Mouse (Mus musculus): Measurements from ENCODE around the gene Zfp398.

- TF ChIP-seq CTCF (IDR thresholded peaks at IDR 0.05; ENCODE audit: borderline replicate concordance, control insufficient read depth, extremely low read depth, insufficient read depth, low read length, poor library complexity) (no peak), POLR2A (IDR thresholded peaks at IDR 0.05; ENCODE audit: control insufficient read depth, extremely low read depth, insufficient read depth, low read length, poor library complexity) (no peak)
These were observed 6.5 kb upstream of the Zfp398 start for GRCm38 (mm10) chr6:47828950-47829349.

Data from thymus, adult 2 months (tissue).